Mouse (Mus musculus): ENCODE results near the gene Wasl.

The Wasl gene

DNA sequence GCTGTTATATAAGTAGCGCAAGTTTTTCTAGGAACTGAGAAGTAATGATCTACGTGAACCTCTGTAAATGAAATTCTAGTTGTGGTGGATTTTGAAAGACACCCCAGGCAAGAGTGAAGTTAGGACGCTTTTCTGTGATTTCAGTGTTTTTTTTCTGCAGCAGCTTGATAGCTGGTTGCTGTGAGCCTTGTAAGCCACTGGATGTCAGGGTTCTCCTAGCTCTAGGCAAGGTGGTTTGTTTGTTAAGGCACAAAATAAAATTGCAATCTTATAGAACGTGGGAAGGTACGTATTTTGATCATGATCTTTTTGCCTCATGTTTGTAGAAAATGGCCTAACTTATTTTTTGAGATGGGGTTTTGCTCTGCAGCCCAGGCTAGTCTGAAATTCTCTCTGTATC, 95.8 kb downstream of the Wasl start:
- in situ Hi-C loops (cut with MboI; ENCODE audit: low sequenced_read_pairs): no loop called here

DNA sequence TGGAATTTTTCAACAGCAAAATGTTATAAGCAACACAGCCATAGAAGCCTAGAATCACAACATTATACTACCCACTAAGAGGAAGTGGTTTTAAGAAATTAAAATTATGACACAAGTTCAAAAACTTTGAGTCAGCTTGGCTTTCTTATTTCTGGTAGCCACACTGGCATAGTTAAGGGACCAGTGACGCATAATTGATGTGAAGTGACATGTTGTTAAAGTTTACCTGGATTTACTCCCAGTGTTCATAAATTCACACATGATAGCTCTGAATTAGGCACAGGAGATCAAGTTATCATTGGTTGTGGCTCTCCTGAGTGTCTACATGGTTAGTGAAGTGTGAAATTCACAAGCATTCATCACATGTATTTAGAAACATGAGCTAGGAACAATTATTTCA, 99.9 kb downstream of the Wasl start:
- in situ Hi-C loops (cut with MboI; ENCODE audit: low sequenced_read_pairs): no loop called here

DNA sequence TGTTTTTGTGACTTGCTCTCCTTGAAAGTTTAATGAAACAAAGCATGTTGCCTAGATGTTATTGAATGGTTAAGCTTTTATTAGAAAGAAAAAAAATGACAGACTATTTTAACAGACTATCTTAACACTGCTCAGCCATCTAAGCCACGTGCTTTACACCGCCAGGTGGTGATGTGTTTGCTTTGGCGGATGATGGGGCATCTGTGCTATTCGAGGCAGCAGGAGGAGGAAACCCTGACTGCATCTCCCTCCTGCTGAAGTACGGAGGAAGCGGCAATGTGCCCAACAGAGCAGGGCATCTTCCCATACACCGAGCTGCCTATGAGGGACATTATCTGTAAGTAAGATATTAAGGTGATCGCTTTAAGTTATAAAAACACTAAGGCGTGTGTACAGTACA, 100.7 kb downstream of the Wasl start:
- in situ Hi-C loops (cut with MboI; ENCODE audit: low sequenced_read_pairs): no loop called here
